Mouse (Mus musculus) cerebellum, adult 11 months (tissue): ENCODE results near the gene Ssh3.

Experiments
- DNase-seq: peaks from one replicate; pipeline ENCODE4 v3.0.0; 2022

The Ssh3 gene

DNA sequence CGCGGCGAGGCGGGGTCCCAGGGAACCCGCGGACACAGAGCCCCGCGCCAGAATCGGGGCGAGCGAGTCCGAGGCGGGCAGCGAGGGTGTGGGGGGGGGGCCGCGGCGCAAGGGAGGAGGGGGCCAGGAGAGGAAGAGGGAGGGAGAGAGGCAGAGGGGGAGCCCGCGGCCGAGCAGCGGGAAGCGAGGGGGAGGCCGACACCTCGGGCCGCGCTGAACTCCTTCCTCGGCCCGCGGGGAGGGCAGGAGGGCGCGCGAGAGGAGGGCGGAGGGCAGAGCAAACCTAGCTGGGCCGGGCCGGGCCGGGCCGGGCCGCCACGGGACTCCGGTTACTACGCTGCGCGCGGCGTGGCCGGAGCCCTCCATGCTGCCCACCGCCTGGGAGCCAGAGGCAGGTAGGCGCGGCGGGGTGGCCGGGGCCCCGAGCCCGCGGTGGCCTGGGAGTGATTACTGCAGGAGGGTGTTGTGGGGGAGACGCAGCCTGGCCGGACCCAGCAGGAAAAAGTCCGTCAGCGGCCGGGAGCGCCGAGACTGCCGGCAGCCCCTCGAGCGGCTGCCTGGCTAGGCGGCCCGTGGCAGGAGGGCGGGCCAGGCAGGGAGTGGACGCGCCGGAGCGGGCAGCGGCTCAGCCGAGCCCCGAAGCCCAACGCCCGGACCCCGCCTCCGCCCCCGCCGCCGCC lies 54.1 kb downstream of the Ssh3 start:
- no peak for DNase-seq

DNA sequence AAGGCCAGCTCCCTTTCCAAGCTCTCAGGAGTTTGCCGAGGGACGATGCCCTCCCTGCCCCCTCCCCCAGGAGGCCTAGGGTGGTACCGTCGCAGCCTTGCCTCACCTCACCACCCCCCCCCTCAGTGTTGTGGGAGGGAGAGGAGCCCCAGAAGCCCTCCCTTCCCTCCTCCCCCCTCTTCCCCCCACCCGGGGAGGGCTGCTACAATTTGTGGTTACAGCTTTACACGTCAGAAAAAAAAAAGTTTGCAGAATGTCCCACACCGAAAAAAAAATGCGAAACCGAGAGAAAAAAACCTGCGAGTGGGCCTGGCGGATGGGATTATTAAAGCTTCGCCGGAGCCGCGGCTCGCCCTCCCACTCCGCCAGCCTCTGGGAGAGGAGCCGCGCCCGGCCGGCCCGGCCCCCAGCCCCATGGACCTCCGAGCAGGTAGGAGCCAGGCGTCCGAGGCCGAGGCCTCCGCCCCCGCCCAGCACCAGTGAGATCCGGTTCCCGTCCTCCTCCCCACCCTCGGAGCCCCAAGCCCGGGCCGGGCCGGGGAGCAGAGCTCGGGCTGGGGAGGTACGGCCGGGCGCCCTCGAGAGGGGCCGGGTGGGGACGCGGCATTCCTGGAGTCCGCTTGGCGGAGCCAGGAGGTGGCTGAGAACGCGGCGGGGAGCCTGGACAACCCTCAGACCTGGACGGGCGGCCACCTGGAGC lies 54.8 kb downstream of the Ssh3 start, which contains the start of the genes Clcf1 and AC109138.7:
Gene Clcf1 (plus strand): TSS at position 168 of the 700 bp plus-strand sequence.
Gene AC109138.7 (plus strand): TSS at position 287 of the 700 bp plus-strand sequence.
- no peak for DNase-seq

DNA sequence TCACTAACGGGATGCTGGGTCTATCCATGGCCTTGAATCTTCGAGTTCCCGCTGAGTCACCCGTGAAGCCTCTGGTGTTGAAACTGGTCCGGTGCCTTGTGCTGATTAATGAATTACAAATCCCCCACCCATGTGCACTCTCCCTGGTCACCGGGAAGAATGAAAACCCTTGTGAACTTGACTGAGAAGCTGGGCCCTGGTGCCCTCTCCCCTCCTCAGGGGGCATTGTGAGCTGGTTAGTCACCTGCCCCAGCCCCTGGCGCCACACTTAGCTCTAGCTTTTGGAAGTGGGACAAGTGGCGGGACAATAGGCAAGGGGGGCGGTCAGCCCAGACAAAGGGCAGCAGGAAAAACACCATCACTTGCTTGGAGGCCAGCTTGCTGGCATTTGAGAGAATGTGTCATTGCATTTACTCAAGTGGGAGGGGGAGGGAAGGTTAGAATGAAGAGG lies 55.4 kb downstream of the Ssh3 start:
- no peak for DNase-seq

DNA sequence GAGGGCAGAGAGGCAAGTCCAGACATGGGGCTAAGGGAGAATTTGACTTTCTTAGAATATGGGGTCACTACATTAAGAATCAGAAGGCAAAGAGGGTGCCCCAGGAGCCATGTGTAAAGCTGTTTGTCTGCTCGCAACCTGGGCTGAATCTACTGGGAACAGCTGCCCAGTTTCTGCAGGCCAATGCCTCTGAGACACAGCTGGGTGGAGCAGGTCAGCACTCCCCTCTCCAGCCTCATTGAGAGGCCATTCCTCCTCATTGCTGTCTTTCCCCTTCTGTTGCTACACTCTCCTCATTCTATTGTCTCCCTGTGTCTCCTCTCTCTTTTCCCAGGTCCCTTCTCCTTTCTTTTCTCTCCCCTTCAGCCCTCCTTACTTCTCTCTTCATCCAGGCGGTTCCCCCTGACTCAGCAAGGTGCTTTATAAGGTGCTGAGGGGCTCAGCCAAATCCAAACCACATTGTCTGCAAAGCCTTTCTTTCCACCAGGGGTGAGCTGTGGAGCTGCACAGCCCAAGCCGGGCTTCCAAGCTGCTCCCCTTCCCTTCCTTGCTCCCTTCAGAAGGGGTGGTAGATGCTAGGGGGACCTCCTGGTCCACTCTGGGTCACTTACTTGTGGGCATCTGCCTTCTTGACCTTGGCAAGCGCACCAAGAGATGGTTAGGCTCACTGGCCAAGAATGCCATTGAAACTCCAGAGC lies 56.9 kb downstream of the Ssh3 start:
- DNase-seq, result no peak
